Mouse (Mus musculus) heart, postnatal 36 days (tissue): ENCODE measurements around the gene Gm9958. TPM values are rescaled to one million over a fixed set of nuclear protein-coding genes. Genes with fewer than 3 reads are reported as not detected.

Experiments
- DNase-seq, 2 experiments: peaks; one replicate each; pipeline ENCODE4 v3.0.0; 2021 to 2022
- intact Hi-C: fragments of 180-260 bp; cut with DNase I; formaldehyde crosslinking; loops from one replicate; pipeline ENCODE4 v1.15.1; 2025
- total RNA-seq, 2 experiments: library from RNA; stranded (reverse); gene quantifications; 2 replicates each; pipeline ENCODE4 v1.2.3; 2021

The Gm9958 gene
- total RNA-seq = 1 to 10 TPM; 1.1 TPM

GRCm38 (mm10) chr5:90367067-90367303 is at the start of gene Gm9958:
Gene Gm9958 (plus strand): TSS chr5:90367204.
- intact Hi-C loops = no loop called here
- no peak for DNase-seq

GRCm38 (mm10) chr5:90331071-90331470 is 35.9 kb upstream of the Gm9958 start:
- intact Hi-C loops = no loop called here
- DNase-seq = no peak

- no peak for DNase-seq
- intact Hi-C loops = no loop called here
Measured at GRCm38 (mm10) chr5:90332478-90332877, 34.5 kb upstream of the Gm9958 start.

- intact Hi-C loops = no loop called here
- no peak for DNase-seq
Measured at GRCm38 (mm10) chr5:90338177-90339091, 28.6 kb upstream of the Gm9958 start.

- peak; percentile 64 to 68 for DNase-seq
- intact Hi-C loops = no loop called here
Measured at GRCm38 (mm10) chr5:90339129-90339952, 27.7 kb upstream of the Gm9958 start.

GRCm38 (mm10) chr5:90339953-90340343 is 27.1 kb upstream of the Gm9958 start:
- DNase-seq = no peak
- intact Hi-C loops = no loop called here

- DNase-seq = no peak
- intact Hi-C loops = no loop called here
Measured at GRCm38 (mm10) chr5:90340847-90341246, 26.2 kb upstream of the Gm9958 start.

GRCm38 (mm10) chr5:90346877-90347276 is 20.1 kb upstream of the Gm9958 start:
- no peak for DNase-seq
- intact Hi-C loops = no loop called here

- intact Hi-C loops = no loop called here
- DNase-seq = no peak
Measured at GRCm38 (mm10) chr5:90353552-90354317, 13.3 kb upstream of the Gm9958 start.

GRCm38 (mm10) chr5:90355824-90356223 is 11.2 kb upstream of the Gm9958 start:
- DNase-seq = no peak
- intact Hi-C loops = no loop called here

GRCm38 (mm10) chr5:90364526-90364925 is 2.5 kb upstream of the Gm9958 start:
- peak; percentile 69 to 74 for DNase-seq
- intact Hi-C loops = loop anchor here (2.0 to 5.0 kb wide), 2 partner anchors 62 to 78 kb away; no protein-coding TSS in a partner anchor

GRCm38 (mm10) chr5:90365141-90365951 is 1.7 kb upstream of the Gm9958 start:
- peak; percentile 37 to 56 for DNase-seq
- intact Hi-C loops = loop anchor here (2.0 kb wide), 1 partner anchor 79 kb away; no protein-coding TSS in a partner anchor

- DNase-seq = peak; percentile 90 to 93
- intact Hi-C loops = loop anchor here (1.0 kb wide), 1 partner anchor 143 kb away; no protein-coding TSS in a partner anchor
Measured at GRCm38 (mm10) chr5:90366121-90367066, 610 bp upstream of the Gm9958 start, which contains the start of gene Ankrd17. Gene Ankrd17 (minus strand): TSS chr5:90366577.

GRCm38 (mm10) chr5:90370401-90370800 is 3.4 kb downstream of the Gm9958 start:
- no peak for DNase-seq
- intact Hi-C loops = no loop called here

- intact Hi-C loops = no loop called here
- no peak for DNase-seq
Measured at GRCm38 (mm10) chr5:90373708-90374107, 6.7 kb downstream of the Gm9958 start.

- intact Hi-C loops = no loop called here
Measured at GRCm38 (mm10) chr5:90381458-90381857, 14.5 kb downstream of the Gm9958 start.

GRCm38 (mm10) chr5:90383080-90383479 is 16.1 kb downstream of the Gm9958 start:
- DNase-seq = no peak
- intact Hi-C loops = no loop called here

More at GRCm38 (mm10) chr5:90381458-90381857, 14.5 kb downstream of the Gm9958 start:
- DNase-seq = no peak

- DNase-seq = no peak
- intact Hi-C loops = no loop called here
Measured at GRCm38 (mm10) chr5:90393764-90394163, 26.8 kb downstream of the Gm9958 start.

GRCm38 (mm10) chr5:90394322-90394721 is 27.3 kb downstream of the Gm9958 start:
- DNase-seq = no peak
- intact Hi-C loops = no loop called here
